Mouse (Mus musculus): ENCODE measurements around the gene D630023F18Rik.

GRCm38 (mm10) chr1:65112807-65113196 is 10.2 kb downstream of the D630023F18Rik start:
- TF ChIP-seq CTCF (IDR thresholded peaks at IDR 0.05) (no peak), EP300 (IDR thresholded peaks at IDR 0.05) (no peak)
